Mouse (Mus musculus) liver, embryonic 14.5 days (tissue): ENCODE data around the gene Gfod1.

ENCODE experiments used
- CTCF ChIP-seq: IDR thresholded peaks from 2 replicates; pipeline ENCODE4 v1.5.1; 2016; ENCODE audit warnings: antibody characterized with exemption, low read depth, control low read depth
- EP300 ChIP-seq: IDR thresholded peaks from 2 replicates; pipeline ENCODE4 v1.6.1; 2016; ENCODE audit warnings: antibody characterized with exemption, low read depth

GRCm38 (mm10) chr13:43288444-43288843 lies 15.5 kb downstream of the Gfod1 start:
- TF ChIP-seq CTCF (no peak), EP300 (no peak)
